Mouse (Mus musculus): ENCODE measurements around the gene Mctp2. TPM values are rescaled to one million over a fixed set of nuclear protein-coding genes. Genes with fewer than 3 reads are reported as not detected.
A peak's percentile ranks its signal among the peaks of the same experiment; 100 is the strongest.

Gene Mctp2
- polyA plus RNA-seq (2016; fragmentation: Nextera tagmentation; extraction: Ambion mirVana): 0.79 and 0.93 TPM in 2 replicates

- Histone ChIP-seq H3K27ac (0 out of 2 replicates have a peak within 1 kb of the TSS, but pooled peaks have one; percentile 0), H3K27me3 (ENCODE audit: low read depth, poor library complexity, severe bottlenecking) (peaks cover 30% of the 10 kb centered on the region), H3K4me3 (peak within 1 kb of the TSS; percentile 58), H3K9me3 (replicated peaks) (no peaks in the 10 kb centered on the region), H3K4me1 (peaks cover 14% of the 10 kb centered on the region), H3K36me3 (no peaks in the 10 kb centered on the region)
- peak; percentile 72 for DNase-seq (ENCODE audit: low spot score)
- WGBS: under 1% methylated on average over 28 of the region's 28 CpGs
Observed at GRCm38 (mm10) chr7:72306382-72306841, at the start of gene Mctp2. TSS of gene Mctp2 (minus strand) at chr7:72306608.

GRCm38 (mm10) chr7:72345901-72346300 is 39.5 kb upstream of the Mctp2 start:
- Histone ChIP-seq H3K27ac (no peak overlapping the region), H3K4me3 (no peak overlapping the region), H3K4me1 (no peaks in the 10 kb centered on the region), H3K9me3 (replicated peaks) (no peaks in the 10 kb centered on the region), H3K27me3 (ENCODE audit: low read depth, poor library complexity, severe bottlenecking) (no peaks in the 10 kb centered on the region), H3K36me3 (no peaks in the 10 kb centered on the region)
- no peak for DNase-seq (ENCODE audit: low spot score)

- no peak overlapping the region for H3K4me3 ChIP-seq
- H3K27ac ChIP-seq: no peak overlapping the region
- 78% methylated on average over 2 of the region's 2 CpGs for WGBS
- no peak for DNase-seq (ENCODE audit: low spot score)
- H3K27me3 ChIP-seq (ENCODE audit: low read depth, poor library complexity, severe bottlenecking): no peaks in the 10 kb centered on the region
- no peaks in the 10 kb centered on the region for H3K4me1 ChIP-seq
- no peaks in the 10 kb centered on the region for H3K36me3 ChIP-seq
- H3K9me3 ChIP-seq (replicated peaks): no peaks in the 10 kb centered on the region
Observed at GRCm38 (mm10) chr7:72343751-72344150, 37.3 kb upstream of the Mctp2 start.

GRCm38 (mm10) chr7:72342822-72343221 is 36.4 kb upstream of the Mctp2 start:
- no peaks in the 10 kb centered on the region for H3K9me3 ChIP-seq (replicated peaks)
- no peak for DNase-seq (ENCODE audit: low spot score)
- no peak overlapping the region for H3K4me3 ChIP-seq
- WGBS: 72% methylated on average over 2 of the region's 2 CpGs
- no peaks in the 10 kb centered on the region for H3K36me3 ChIP-seq
- no peak overlapping the region for H3K27ac ChIP-seq
- no peaks in the 10 kb centered on the region for H3K27me3 ChIP-seq (ENCODE audit: low read depth, poor library complexity, severe bottlenecking)
- H3K4me1 ChIP-seq: no peaks in the 10 kb centered on the region

- H3K4me1 ChIP-seq: no peaks in the 10 kb centered on the region
- no peak for DNase-seq (ENCODE audit: low spot score)
- no peak overlapping the region for H3K4me3 ChIP-seq
- no peaks in the 10 kb centered on the region for H3K36me3 ChIP-seq
- H3K9me3 ChIP-seq (replicated peaks): no peaks in the 10 kb centered on the region
- H3K27me3 ChIP-seq (ENCODE audit: low read depth, poor library complexity, severe bottlenecking): no peaks in the 10 kb centered on the region
- 80% methylated on average over 5 of the region's 5 CpGs for WGBS
- no peak overlapping the region for H3K27ac ChIP-seq
Observed at GRCm38 (mm10) chr7:72325961-72326360, 19.6 kb upstream of the Mctp2 start.

GRCm38 (mm10) chr7:72320906-72321305 is 14.5 kb upstream of the Mctp2 start:
- H3K27ac ChIP-seq: no peak overlapping the region
- H3K9me3 ChIP-seq (replicated peaks): no peaks in the 10 kb centered on the region
- H3K27me3 ChIP-seq (ENCODE audit: low read depth, poor library complexity, severe bottlenecking): no peaks in the 10 kb centered on the region
- 82% methylated on average over 4 of the region's 4 CpGs for WGBS
- H3K4me1 ChIP-seq: no peaks in the 10 kb centered on the region
- H3K4me3 ChIP-seq: no peak overlapping the region
- no peak for DNase-seq (ENCODE audit: low spot score)
- H3K36me3 ChIP-seq: no peaks in the 10 kb centered on the region

GRCm38 (mm10) chr7:72320441-72320840 is 14.0 kb upstream of the Mctp2 start:
- H3K4me3 ChIP-seq: no peak overlapping the region
- no peaks in the 10 kb centered on the region for H3K9me3 ChIP-seq (replicated peaks)
- H3K4me1 ChIP-seq: no peaks in the 10 kb centered on the region
- DNase-seq (ENCODE audit: low spot score): no peak
- no peaks in the 10 kb centered on the region for H3K36me3 ChIP-seq
- no peaks in the 10 kb centered on the region for H3K27me3 ChIP-seq (ENCODE audit: low read depth, poor library complexity, severe bottlenecking)
- H3K27ac ChIP-seq: no peak overlapping the region
- 65% methylated on average over 4 of the region's 4 CpGs for WGBS

- Histone ChIP-seq H3K27ac (no peak overlapping the region), H3K4me1 (no peaks in the 10 kb centered on the region), H3K27me3 (ENCODE audit: low read depth, poor library complexity, severe bottlenecking) (no peaks in the 10 kb centered on the region), H3K4me3 (no peak overlapping the region), H3K9me3 (replicated peaks) (no peaks in the 10 kb centered on the region), H3K36me3 (no peaks in the 10 kb centered on the region)
- no peak for DNase-seq (ENCODE audit: low spot score)
- 86% methylated on average over 9 of the region's 9 CpGs for WGBS
Observed at GRCm38 (mm10) chr7:72314395-72315060, 8.1 kb upstream of the Mctp2 start.

GRCm38 (mm10) chr7:72313908-72314307 is 7.5 kb upstream of the Mctp2 start:
- no peaks in the 10 kb centered on the region for H3K36me3 ChIP-seq
- no peaks in the 10 kb centered on the region for H3K4me1 ChIP-seq
- H3K27ac ChIP-seq: no peak overlapping the region
- WGBS: 55% methylated on average over 3 of the region's 3 CpGs
- no peak overlapping the region for H3K4me3 ChIP-seq
- no peaks in the 10 kb centered on the region for H3K9me3 ChIP-seq (replicated peaks)
- DNase-seq (ENCODE audit: low spot score): no peak
- no peaks in the 10 kb centered on the region for H3K27me3 ChIP-seq (ENCODE audit: low read depth, poor library complexity, severe bottlenecking)

- DNase-seq (ENCODE audit: low spot score): no peak
- H3K4me1 ChIP-seq: peaks cover 4% of the 10 kb centered on the region
- H3K9me3 ChIP-seq (replicated peaks): no peaks in the 10 kb centered on the region
- no peaks in the 10 kb centered on the region for H3K36me3 ChIP-seq
- H3K4me3 ChIP-seq: no peak overlapping the region
- peaks cover 12% of the 10 kb centered on the region for H3K27me3 ChIP-seq (ENCODE audit: low read depth, poor library complexity, severe bottlenecking)
- H3K27ac ChIP-seq: no peak overlapping the region
- WGBS: 59% methylated on average over 8 of the region's 8 CpGs
Observed at GRCm38 (mm10) chr7:72311582-72311981, 5.2 kb upstream of the Mctp2 start.

GRCm38 (mm10) chr7:72308078-72308477 is 1.7 kb upstream of the Mctp2 start:
- Histone ChIP-seq H3K4me3 (no peak overlapping the region), H3K9me3 (replicated peaks) (no peaks in the 10 kb centered on the region), H3K4me1 (peaks cover 14% of the 10 kb centered on the region), H3K36me3 (no peaks in the 10 kb centered on the region), H3K27ac (no peak overlapping the region), H3K27me3 (ENCODE audit: low read depth, poor library complexity, severe bottlenecking) (peaks cover 30% of the 10 kb centered on the region)
- no peak for DNase-seq (ENCODE audit: low spot score)
- 85% methylated on average over 5 of the region's 5 CpGs for WGBS

- peaks cover 30% of the 10 kb centered on the region for H3K27me3 ChIP-seq (ENCODE audit: low read depth, poor library complexity, severe bottlenecking)
- 5% methylated on average over 7 of the region's 7 CpGs for WGBS
- peaks cover 14% of the 10 kb centered on the region for H3K4me1 ChIP-seq
- H3K4me3 ChIP-seq: peak overlapping the region; percentile 58
- no peak for DNase-seq (ENCODE audit: low spot score)
- H3K27ac ChIP-seq: no peak overlapping the region
- no peaks in the 10 kb centered on the region for H3K9me3 ChIP-seq (replicated peaks)
- H3K36me3 ChIP-seq: no peaks in the 10 kb centered on the region
Observed at GRCm38 (mm10) chr7:72306847-72307246, 439 bp upstream of the Mctp2 start.

GRCm38 (mm10) chr7:72305971-72306370 is 437 bp downstream of the Mctp2 start:
- peaks cover 30% of the 10 kb centered on the region for H3K27me3 ChIP-seq (ENCODE audit: low read depth, poor library complexity, severe bottlenecking)
- DNase-seq (ENCODE audit: low spot score): peak; percentile 33
- under 1% methylated on average over 14 of the region's 14 CpGs for WGBS
- no peak overlapping the region for H3K27ac ChIP-seq
- H3K4me1 ChIP-seq: peaks cover 14% of the 10 kb centered on the region
- no peaks in the 10 kb centered on the region for H3K36me3 ChIP-seq
- H3K4me3 ChIP-seq: peak overlapping the region; percentile 58
- no peaks in the 10 kb centered on the region for H3K9me3 ChIP-seq (replicated peaks)

GRCm38 (mm10) chr7:72301667-72302066 is 4.7 kb downstream of the Mctp2 start:
- Histone ChIP-seq H3K4me3 (no peak overlapping the region), H3K4me1 (peaks cover 11% of the 10 kb centered on the region), H3K36me3 (no peaks in the 10 kb centered on the region), H3K27ac (no peak overlapping the region), H3K9me3 (replicated peaks) (no peaks in the 10 kb centered on the region), H3K27me3 (ENCODE audit: low read depth, poor library complexity, severe bottlenecking) (peaks cover 19% of the 10 kb centered on the region)
- no peak for DNase-seq (ENCODE audit: low spot score)
- 66% methylated on average over 4 of the region's 4 CpGs for WGBS
